Mouse (Mus musculus): ENCODE results near the gene Clcnkb.

GRCm38 (mm10) chr4:141460481-141460880 lies 44.7 kb upstream of the Clcnkb start:
- no peak for TF ChIP-seq CTCF (IDR thresholded peaks at IDR 0.05)
- TF ChIP-seq POLR2A (IDR thresholded peaks at IDR 0.05; ENCODE audit: insufficient read depth, low read depth, low read length), result no peak
